Mouse (Mus musculus) erythroblast, adult 5-6 weeks (primary cell): ENCODE measurements around the gene Myo15b. TPM values are rescaled to one million over a fixed set of nuclear protein-coding genes. Genes with fewer than 3 reads are reported as not detected.
A peak's percentile ranks its signal among the peaks of the same experiment; 100 is the strongest.

ENCODE experiments used
- ATAC-seq: replicated peaks from 2 replicates; pipeline ENCODE4 v1.8.0; 2016; ENCODE audit warnings: moderate number of reproducible peaks, mild to moderate bottlenecking, moderate TSS enrichment, inconsistent platforms; ENCODE audit not compliant: poor library complexity, low FRiP score, severe bottlenecking
- total RNA-seq, 2 experiments: library from RNA; stranded (forward) in 1 of 2; stranded (reverse) in 1 of 2; fragments of 150-400 nt in 1 of 2; fragments of 200-764, 138-1000 nt in 1 of 2; gene quantifications; 2 replicates each; pipeline versions ENCODE4 v1.2.3 to v1.2.4; 2015 to 2017; ENCODE audit warnings: low replicate concordance in 2 of 2

Gene Myo15b
- total RNA-seq, 2 experiments from 2014 or later: not detected

DNA sequence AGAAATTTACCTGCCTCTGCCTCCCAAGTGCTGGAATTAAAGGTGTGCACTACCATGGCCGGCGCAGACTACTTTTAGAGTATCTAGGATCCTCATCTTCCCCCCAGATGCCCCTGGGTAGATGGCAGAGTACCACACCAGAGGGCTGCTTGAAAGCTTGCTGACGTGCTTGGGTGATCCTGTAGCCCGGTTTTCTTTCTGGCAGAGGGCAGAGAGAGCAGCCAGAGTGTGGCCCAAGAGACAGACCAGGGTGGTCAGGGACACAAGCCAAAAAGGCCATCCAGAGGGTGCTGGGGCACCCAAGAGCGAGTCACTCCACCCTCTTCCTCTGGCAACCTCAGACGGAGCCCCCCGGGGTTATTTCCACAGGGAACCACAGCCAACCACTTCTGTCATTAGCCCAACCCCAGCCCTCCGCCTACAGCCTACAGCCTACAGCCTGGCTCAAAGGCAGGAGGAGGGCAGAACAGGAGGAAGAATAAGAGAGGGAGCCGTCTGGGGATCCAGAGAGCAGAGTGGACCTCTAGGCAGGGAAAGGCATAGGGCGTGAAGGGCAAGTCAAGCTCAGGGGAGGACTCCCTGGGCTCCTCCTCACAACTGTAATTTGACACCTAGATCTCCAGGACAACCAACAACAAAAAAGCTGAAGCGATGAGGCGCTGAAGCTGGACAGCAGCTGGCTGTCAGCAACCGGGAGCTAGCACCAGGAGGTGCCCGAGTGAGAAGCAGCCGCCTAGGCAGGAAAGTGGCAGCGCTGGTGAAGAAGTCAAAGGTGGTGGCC is 41.5 kb downstream of the Myo15b start, which contains the start of gene Smim5:
Gene Smim5 (plus strand): TSS at position 481 of the 781 bp plus-strand sequence.
- peak; percentile 44 for ATAC-seq

DNA sequence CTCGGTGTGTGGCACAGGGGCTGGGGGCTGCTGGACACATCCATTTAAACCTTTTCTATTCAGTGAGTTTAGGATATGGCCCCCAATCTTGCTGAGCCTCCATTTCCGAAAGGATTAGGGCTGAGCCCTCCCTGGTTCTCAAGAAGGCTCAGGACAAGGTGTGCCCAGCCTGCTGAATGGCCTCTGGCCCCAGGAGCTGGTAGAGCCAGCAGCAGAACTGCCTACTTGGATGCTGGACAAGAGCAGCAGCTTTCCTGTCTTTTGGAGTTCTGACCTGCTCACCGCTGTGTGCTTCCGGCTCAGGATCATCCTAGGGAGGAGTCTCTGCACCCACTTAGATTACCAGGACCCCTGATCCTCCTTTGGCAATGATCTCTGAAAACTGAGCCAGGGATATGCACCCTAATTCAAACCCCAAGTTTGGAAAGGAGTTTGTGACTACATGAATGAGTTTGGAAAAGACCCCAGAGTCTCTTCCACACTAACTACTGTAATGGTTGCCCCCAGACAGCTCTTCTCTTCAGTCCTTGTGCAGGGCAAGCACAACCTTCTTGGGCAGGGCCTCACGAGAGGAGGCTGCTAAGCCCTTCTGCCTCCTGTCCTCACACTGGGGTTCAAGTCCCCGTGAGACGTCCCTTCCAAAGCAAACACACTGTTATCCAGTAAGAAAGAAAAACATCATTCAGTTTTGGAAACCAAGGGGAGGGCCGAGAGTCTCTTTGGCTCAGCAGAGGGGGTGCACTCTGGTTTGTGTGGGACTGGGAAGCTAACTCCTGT is 42.5 kb downstream of the Myo15b start:
- ATAC-seq: peak; percentile 1; the same call in 1 of the 2 replicates

DNA sequence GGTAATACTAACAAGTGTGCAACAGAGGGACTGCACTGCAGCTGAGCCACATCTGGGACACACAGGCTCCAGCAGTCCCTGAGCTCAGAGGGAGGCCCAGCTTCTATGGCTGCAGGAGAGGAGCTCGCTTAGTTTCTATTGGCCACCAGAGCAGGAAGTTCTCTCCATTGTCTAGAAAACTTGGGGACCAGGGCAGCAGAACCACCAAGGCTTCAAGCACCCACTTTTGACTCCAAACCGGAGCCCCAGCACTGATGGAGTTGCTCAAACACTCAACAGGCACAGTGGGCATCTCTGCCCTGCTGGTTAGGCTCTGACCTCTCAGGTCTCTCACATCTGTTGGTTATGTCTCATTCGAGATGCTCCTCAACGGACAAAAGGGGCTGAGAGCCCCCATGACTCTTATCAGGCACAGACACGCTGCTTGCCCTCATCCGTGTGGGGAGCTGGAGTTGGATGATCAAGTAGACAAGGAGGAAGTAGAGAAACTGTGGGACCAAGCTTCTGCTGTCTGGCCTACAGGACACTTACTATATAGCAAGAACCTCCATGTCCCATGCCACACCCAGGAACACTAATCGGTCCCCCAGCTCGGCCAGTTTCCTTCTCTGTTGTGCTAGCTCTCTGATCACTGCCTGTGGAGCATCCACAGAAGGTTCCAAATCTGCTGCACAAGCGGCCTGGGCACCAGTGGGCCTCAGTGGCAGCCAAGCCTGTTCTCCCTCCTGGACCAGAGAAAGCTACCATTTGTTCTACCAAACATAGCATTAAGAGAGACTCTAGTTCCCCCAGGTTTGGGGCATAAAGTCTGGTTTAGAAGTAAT is 43.3 kb downstream of the Myo15b start:
- peak; percentile 31 for ATAC-seq

DNA sequence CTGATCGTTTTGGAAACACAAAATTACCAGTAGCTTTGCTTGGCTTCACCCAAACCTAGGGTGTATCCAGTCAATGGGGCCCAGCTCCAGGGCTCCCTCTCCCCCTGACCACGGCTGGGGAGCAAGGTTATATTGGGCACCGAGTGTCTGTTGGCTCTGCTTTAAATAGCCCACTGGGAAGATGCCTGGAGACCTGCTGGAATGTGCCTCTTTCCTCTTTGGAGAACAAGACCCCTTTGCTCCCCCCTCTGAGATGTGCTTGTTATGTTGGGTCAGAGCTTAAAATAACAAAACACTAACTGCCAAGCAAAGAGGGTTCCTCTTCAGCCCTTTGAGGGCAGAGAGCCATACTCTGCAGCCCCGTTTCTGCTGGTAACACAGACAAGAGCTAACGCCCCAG is 44.0 kb downstream of the Myo15b start:
- no peak for ATAC-seq

DNA sequence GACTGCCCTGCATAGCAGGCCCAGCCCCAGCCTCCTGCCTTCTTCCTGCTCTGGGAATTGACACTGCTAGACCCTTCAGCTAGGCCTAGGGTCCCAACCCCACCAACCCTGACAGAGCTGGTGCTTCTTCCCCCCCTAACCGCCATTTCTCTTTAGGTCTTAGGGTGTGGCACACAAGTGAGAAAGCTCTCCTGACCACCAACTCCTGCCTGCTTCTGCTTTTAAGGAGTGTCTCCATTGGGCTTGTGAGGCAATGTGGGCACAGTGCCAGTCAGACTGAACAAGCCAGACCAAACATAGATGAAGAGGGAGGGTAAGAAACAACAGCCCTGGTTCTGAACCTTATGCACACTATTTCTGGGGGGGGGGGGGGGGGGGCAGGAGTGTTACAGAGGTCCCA is 44.6 kb downstream of the Myo15b start:
- ATAC-seq: no peak

DNA sequence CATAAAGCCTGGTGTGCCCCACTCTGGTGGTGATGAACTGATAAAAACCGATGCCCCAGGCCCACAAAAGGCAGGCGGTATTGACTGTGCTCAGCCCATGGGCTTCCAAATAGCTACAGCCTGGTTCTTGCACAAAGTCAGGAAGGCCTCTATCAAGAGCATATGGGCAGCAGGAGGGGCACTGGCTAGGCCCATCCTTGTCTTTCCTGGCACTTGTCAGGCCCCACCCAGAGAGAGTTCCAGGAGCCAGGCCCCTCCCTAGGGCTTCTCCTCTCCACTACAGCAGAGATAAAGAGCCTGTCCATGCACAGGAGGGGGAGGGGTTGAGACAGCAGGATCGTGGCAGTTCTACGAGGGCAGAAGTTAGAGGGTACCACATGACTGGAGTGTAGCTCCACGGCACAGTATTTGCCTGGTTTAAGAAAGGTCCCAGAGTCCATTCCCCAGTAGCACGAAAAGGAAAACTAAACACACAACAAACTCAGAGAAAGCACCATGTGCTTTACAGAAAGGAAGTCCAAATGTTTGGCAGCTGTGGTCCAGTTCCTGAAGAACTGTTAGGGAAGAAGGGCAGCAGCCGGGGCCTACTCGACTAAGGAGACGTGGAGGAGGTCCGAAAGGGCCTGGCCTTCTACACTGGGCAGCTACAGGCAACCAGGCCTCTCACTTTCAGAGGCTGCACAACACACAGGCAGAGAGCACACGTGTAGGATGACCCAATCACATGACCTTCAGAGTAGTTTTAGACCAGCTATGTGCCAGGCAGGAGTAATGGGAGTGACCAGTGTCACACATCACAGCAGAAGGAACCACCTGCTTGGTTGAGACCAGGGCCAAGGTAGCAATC is 45.4 kb downstream of the Myo15b start:
- ATAC-seq: peak; percentile 63

DNA sequence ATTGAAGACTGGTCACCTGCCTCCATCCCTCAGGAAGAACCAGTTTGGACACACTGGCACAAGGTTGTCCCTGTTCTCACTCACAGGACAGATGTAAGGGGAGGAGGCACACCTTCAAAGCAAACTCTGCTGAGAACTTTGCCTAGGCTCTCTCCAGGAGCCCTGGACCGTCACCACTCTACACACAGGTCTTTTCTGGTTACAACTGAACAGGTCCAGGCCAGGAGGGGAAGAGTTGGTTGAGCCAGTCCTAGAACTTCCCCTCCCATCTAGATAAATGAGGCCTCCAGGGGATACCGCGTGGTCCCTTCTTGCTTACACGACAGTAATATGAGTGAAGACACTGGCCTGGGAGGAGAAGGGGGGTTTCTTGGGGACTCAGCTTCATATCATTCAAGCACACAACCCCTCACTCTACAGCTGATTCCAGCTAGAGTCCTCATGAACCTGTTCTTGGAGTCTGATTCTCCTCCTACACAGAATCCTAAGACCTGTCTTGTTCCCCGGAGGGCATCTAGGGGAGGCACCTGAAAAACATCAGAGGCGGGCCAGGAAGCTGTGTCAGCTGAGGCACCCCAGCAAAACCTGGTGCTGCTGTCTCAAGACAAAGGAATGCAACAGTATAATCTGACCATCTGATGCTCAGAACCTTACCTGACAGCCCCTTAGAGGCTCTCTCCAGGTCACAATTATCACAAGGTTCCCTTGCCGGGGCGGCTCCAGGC is 46.2 kb downstream of the Myo15b start:
- no peak for ATAC-seq

DNA sequence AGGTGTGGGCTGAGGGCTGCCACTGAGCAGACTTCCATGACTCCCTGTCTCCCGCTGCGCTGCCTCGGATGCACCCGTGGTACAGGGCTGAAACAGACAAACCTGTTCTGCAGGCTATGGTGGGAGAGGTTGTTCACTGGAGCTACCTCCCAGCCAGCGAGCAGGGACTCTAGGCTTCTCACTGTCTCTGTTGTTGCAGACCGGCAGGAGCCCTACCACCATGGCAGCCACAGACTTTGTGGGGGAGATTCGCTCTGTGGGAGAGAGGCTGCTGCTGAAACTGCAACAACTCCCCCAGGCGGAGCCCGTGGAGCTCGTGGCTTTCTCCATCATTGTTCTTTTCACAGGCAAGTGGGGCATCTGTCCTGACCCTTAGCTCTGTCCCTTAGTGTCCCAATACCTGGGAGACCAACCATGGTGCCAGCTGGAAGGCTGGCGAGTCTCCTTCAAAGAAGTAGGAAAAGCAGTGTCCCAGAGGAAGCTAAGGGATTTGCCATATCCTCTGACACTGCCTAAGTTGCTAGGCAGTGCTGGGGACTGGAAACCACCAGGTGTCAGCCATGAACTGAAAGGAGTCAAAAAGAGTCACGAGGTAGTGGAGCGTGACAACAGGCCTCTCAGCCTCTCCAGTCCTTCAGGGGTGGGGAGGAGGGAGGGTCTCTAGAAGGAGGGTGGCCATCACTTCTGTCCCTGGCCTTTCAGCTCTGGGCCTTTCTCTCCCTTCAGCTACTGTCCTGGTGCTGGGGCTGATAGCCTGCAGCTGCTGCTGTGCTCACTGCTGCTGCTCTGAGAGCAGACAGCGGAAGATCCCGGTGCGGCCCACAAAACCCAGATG is 47.0 kb downstream of the Myo15b start:
- no peak for ATAC-seq

DNA sequence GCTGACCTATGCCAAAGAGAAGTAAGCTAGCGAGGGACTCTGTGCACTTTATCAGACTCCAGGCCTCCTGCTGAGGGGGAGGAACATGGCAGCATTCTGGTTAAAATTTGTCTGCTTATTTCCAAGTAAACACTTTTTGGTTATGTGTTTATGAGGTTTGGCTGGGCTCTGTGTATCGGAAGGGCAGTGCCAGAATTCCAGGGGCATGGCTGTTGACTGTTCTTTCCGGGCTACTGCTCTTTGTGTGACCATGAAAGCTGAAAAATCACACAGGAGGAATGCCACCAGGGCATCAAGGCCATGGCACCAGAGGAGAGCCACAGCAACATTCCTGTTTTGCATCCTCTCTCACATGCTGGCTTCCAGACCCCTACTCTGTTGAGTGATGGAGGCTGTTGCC is 47.9 kb downstream of the Myo15b start:
- no peak for ATAC-seq

DNA sequence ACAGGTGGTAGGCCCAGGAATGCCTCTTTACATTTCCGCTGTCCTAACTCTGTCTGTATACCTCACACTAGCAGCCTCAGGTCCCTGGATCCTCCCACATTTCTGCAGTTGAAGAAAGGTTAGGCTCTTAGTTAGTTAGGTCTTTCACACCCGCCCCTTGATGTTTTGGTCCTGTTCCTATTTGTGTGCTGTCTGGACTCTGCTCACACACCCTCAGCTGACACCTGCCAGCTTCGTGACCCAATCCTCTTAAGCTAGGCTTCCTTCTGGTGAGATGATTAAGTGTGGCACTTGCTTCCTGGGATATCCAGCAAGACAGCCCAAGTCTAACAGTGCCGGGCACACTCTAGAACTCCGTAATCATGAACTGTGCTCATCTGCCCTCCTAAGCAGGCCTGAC is 48.3 kb downstream of the Myo15b start:
- no peak for ATAC-seq

DNA sequence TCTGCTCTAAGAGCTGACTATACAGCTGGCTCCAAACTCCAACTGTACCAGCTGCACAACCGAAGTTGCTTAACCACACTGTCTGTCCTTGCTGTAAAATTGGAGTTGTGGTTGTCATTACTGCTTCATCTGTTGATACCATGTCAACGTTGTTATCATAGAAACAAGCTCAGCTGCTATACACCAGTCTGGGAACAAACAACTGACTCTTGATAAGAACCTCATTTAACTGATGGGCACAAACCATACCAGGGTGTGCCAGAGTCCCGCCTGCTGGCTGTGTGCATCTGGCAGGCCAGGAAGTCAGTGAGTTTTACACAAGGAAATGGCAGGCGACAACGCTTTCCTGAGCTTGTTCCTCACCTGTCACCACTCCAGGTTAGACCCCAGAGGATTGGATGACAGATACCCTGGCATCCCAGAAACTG is 52.9 kb downstream of the Myo15b start:
- peak; percentile 73 for ATAC-seq

DNA sequence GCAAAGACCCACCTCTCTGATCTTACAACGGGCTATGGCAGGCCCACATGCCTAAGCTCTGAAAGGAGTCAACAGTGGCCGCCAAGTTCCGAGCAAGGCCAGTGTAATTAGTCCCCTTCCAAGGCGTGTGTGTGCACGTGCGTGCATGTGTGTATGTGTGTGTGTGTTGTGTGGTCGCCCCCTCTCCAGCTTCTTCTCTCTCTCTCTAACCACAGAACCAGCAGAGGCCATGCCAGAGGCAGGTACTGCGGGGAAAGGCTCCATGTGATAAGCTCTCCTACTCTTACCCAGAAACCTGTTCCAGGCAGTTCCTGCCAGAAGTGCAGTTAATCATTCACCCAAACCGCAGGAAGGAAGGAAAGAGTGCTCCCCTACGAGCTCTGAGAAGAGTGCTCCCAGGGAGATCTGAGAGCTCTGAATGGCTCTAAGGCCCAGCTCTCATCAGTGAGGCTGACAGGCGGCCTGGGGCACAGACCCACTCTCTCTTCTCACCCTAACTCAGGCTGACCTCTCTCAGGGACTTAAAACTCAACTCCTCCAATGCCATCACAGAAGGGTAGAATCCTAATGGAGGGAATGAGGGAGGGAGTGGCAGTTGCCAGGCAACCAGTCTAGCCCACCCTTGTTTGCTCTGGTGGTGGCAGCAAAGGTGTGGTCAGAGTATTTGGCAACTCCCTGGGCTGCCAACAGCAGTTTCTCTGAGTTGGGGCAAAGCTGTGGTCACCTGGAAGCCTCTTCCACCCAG is 53.6 kb downstream of the Myo15b start, which contains the start of gene Smim6:
Gene Smim6 (plus strand): TSS at position 386 of the 745 bp plus-strand sequence.
- peak; percentile 68 for ATAC-seq

DNA sequence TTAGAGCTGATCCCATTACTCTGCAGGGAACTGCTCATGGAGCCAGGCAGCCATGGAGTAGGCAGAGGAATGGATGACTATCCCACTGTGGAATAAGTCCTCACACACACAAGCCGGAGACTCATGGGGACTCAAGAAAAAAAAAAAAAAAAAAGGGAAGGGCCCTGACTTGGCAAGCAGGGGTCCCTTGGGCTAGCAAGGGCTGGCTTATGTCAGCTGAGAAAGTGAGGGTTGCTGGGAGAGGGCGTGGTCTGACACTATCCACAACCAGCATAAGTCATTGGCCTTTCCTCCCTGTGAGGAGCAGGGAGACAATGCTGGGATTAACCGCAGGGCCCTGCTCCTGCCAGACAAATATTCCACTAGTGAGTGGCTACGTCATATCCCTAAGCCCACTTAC is 58.4 kb downstream of the Myo15b start:
- ATAC-seq: no peak

DNA sequence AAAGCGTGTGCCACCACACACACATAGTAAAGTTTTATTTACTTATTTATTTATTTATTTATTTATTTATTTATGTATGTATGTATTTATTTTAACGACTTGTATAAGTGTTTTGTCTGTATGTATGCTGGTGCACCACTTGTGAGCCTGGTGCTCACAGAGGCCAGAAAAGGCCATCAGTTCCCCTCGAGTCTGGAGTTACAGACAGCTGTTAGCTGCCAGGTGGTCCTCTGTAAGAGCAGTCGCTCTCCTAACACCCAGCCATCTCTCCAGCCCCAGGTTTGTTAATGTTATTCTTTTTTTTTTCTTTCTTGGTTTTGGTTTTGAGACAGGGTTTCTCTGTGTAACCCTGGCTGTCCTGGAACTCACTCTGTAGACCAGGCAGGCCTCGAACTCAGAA is 60.4 kb downstream of the Myo15b start:
- ATAC-seq: no peak

DNA sequence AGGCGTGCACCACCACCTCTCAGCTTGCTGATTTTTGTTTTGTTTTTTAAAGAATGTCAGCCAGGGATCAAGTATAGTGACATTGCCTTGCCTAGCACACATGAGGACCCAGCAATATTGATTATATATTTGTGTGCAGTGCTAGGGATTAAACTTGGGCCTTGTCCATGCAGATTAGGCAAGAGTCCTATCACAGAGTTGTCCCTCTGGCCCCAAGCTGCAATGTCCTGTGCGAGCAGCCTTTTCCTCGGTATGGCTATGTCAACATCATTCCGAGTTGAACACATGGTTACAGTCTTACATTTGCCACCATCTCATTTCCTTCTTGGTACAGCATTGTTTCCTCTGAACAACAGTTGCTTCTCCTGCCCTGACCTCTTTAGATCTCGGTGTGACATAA is 60.9 kb downstream of the Myo15b start:
- ATAC-seq: no peak

DNA sequence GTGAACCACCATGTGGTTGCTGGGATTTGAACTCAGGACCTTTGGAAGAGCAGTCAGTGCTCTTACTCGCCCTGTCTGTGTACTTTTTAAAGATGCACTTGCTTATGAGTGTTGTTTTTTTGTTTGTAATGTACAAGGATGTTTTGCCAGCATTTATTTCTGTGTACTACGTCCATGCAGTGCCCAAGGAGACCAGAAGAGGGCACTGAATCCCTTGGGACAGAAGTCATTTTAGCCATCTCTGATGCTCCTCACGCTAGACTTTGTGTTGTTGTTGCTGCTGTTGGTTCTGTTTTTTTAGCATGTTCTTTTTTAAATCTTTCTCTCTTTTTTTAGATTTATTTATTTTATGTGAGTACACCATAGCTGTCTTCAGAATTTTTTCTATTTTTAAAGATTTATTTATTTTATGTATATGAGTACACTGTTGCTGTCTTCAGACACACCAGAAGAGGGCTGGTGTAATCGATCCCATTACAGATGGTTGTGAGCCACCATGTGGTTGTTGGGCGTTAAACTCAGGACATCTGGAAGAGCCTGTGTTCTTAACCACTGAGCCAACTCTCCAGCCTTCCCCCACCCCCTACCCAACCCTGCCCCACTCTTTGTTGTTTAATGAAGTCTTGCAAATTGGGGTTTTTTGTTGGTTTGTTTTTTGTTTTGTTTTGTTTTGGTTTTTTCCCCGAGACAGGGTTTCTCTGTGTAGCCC is 62.1 kb downstream of the Myo15b start:
- ATAC-seq: peak; percentile 94
